Mouse (Mus musculus) 3134 (cell line): ENCODE measurements at regions not wholly inside any gene's neighbourhood (a gene's known extent, or its start where the extent isn't known, plus 50 kb on each side); places are given as distances from the start of the nearest gene placed in this dataset.
"Not testable (repeated sequence)": the region's sequence is repeated elsewhere in the genome, so short reads cannot be mapped to it uniquely, and the experiment has no call there.

Experiments
- DNase-seq: peaks from one replicate; pipeline ENCODE4 v3.0.0-alpha.2; 2011; ENCODE audit warnings: low spot score; ENCODE audit not compliant: insufficient read length; ENCODE audit errors: extremely low read depth

GRCm38 (mm10) chr10:96188168-96188567 lies 51.8 kb downstream of the Gm5426 start:
- peak; percentile 62 for DNase-seq

DNA sequence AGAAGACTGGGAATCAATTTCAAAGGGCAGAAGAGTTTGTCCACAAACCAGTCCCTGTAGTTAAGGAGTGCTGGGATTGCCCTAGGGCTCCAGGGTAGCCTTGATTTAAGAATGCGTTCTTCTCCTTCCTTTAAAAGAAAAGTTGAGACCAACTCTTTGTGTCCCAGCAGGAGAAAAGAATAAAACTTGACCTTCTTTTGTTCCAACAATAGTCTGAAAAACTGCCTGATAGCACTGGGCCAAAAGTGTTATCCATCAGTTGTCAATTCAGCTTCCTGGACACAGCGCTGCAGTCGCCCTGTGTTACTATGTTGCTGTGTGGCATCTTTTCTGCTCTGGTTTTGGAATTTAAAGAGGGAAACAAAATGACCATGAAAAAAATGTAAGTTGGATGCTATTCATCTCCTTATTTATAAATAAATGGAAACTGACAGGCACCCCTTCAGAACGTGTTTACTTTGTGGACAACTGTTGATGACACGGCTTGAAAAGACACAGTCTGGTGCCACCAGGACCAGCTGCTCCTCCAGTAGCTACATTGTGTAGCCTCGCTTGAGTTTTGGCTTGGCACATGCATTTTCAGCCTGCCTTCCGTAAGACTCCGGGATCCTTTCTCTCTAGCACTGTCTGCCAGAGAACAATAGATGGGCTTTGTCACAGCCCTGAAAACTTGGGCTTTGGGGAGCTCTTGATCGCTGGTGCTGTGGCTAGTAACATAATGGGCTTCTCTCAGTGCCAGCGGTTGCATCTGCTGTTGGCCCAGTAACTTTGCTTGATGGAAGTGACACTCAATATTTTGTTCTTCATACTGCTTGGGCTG lies 54.0 kb downstream of the Gm5426 start:
- no peak for DNase-seq

DNA sequence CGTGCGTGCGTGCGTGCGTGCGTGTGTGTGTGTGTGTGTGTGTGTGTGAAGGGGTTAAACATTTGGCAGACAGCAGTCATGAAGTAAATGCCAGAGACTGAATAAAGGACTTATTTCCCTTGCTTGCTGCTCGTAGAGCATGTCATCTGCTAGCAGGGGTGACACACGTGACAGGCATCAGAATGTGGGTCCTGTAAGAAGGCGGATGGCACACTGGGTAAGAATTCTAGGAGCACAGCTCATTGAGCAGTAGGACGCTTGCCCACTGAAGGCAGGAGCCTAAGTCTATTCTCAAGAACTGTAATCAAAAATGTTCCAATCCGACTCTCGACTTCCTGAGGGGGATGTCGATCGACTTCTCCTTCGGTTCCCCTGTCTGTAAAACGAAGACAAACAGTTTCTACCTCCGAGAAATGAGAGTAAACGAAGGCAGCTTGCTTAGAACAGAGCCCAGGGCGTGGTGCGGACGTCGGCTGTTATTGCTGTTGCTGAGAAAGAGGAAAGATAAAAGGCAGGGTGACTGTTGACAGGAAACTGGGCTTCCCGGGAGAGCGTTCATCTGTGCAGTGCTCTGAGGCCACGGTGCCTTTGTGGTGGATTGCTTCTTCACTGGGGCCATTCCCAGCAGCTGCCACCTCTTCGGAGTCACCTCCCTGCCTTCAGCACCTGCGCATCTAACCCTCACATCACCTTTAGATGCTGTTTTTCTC lies 64.7 kb downstream of the Gm5426 start:
- DNase-seq, result no peak

- DNase-seq, result no peak
Measured at GRCm38 (mm10) chr10:96201891-96202290, 65.5 kb downstream of the Gm5426 start.

GRCm38 (mm10) chr10:96202871-96203270 lies 66.5 kb downstream of the Gm5426 start:
- no peak for DNase-seq

DNA sequence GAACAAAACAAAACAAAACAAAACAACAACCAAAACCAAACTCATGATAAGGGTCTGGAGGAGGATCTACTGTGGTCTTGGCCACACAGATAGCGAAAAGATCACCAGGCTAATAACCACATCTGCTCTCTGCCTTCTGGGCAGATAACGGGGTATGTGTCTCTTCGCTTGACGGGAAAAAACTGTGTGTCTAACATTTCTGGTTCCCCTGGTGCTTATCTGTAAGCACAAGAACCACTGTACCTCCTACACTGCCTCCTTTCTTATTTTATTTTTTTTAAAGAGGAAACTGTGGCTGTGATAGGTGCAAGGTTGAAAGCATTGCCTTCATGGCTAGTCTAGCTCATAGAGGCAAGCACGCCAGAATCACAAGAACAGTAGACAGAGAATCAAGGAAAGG lies 67.8 kb downstream of the Gm5426 start:
- DNase-seq, result no peak

DNA sequence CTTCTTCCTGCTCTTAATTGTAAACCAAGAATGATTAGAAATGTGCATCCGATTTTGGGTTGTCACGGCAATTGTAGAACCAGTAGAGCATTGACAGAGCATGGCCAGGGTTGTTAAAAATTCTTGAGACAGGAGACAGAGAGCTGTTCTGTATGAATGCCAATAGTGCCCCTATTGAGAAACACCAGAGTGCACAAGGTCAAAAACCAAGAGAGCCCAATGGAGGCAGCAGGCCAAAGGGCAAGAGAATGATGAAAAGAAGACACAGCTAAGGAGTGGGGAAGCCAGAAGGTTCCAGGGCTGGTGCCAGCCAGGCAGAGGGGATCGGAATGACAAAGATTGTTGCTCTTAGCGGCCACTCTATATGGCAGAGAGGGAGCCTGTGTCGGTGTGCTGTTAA lies 72.8 kb downstream of the Gm5426 start:
- DNase-seq, result no peak

DNA sequence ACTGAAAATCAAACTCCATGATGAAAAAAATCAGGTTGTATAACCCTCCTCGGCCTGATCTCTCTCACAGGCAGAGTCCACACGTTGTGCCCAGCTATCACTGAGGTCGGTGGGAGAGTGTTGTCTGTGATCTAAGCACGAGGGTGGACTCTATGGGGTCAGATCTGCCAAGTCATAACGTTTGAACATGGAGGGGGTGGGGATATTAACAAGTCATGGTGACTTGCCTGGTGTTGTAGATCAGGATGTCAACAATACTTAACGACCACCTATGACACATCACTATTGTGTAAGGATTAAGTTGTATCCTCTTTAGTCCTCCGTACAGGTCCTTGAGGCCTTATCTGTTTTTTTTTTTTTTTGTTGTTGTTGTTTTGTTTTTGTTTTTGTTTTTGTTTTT lies 74.8 kb downstream of the Gm5426 start:
- DNase-seq, result no peak

DNA sequence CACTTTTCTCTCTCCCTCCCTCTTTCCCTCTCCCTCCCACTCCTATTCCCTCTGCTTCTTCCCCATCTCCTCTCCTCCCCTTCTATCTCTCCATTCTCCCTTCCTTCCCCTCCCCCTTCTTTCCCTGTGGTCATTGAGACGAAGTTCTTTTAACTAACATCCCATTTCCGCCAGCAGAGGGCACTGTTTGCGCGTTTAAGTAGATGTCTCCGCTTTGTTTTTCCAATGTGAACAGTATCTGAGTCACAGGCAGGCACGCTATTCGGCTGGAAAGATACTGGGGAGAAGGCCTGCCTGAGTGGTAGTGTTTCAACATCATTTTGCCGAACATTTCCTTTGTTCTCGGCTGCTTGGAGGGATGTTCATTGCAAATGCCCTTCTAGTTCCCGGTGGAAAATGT lies 77.5 kb downstream of the Gm5426 start:
- DNase-seq, result peak; percentile 58

DNA sequence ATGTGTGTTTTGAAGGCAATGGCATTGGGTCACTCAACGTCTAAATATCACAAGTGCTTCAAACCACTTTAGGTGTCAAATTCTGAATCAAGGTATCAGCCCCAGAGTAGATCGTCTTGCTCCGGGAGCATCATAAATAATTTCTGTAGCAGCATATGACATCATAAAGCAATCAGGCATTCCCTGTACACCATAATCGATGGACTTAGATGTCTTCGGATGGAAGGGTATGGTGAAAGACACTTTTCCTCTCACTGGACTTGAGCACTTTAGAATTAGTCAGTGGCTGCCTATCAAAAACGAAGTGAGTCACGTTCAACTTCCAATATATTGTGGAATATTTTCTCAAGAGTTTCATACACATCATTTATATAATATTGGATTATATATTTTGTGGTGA lies 77.9 kb downstream of the Gm5426 start:
- no peak for DNase-seq

DNA sequence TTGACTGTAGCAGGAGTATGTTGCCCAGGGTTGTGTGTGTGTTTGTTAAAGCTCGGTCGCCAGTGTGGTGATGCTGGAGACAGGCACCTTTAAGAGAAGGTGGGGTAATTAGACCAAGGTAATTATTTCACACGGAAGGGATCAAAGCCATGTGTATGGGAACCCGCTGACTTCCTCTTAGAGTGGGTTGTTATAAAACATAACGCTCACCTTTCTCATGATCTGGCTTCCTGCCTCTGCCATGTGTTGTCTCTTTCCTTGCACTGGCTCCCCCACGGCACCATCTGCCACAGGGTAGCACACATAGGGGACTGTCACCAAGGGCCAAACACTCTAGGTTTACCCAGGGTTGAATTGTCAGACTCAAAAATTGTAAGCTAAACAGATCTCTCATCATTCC lies 78.5 kb downstream of the Gm5426 start:
- DNase-seq, result no peak

DNA sequence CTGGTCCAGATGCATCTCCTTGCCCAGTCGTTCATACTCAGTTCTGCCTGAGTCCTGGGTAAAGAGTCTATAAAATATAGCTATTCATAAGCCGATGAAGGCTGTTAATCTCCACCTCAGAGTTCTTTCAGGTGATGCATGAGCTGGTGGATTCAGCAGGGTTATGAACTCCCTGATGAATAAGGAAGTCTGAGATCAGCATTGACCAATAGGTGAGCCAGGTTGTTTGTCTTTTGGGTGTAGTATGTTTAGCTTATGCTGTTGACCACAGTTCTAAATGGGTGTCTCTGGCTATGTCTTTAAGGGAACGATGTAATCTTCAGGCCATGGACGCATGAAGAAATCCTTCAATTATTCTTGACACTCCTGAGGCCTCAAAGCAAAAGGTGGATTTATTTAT lies 84.3 kb downstream of the Gm5426 start:
- no peak for DNase-seq

- no peak for DNase-seq
Measured at GRCm38 (mm10) chr10:96230391-96230790, 94.0 kb downstream of the Gm5426 start.

- peak; percentile 64 for DNase-seq
Measured at GRCm38 (mm10) chr10:96231309-96231708, 94.9 kb downstream of the Gm5426 start.

DNA sequence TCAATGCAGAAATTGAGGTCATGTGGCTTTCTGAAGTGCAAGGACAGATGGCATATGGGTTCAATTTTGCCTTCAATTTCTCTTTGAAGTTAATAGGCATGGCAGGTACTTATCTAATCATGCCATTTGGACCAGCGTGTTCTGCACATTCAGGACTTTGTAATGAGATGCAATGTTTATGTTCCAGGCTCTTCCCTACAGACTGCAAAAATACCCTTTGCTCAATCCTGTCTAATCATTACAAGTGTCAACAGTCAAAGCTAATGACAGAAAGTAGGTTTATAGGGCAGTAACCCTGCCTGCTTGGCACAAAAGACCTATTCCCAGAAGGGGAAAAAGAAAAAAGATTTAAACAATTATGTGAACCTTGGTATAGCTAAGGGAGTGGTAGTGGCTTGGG lies 96.5 kb downstream of the Gm5426 start:
- DNase-seq, result no peak

GRCm38 (mm10) chr10:96234564-96235412 lies 98.4 kb downstream of the Gm5426 start:
- no peak for DNase-seq

DNA sequence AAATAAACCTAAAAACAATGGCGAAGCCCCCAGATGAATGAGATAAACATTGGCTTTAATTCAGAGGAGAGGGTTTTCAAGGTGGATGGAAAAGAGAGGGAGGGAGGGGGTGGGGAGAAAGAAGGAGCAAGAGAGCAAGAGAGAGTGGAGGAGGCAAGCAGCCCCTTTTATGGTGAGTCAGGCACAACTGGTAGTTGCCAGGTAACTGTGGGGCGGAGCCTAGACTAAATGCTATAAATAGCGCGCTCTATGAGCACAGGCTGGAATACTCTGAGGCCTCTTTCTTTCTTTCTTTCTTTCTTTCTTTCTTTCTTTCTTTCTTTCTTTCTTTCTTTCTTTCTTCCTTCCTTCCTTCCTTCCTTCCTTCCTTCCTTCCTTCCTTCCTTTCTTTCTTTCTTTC lies 99.6 kb downstream of the Gm5426 start:
- not testable (repeated sequence) for DNase-seq

GRCm38 (mm10) chr10:96236777-96237373 lies 100.5 kb downstream of the Gm5426 start:
- peak; percentile 64 for DNase-seq

DNA sequence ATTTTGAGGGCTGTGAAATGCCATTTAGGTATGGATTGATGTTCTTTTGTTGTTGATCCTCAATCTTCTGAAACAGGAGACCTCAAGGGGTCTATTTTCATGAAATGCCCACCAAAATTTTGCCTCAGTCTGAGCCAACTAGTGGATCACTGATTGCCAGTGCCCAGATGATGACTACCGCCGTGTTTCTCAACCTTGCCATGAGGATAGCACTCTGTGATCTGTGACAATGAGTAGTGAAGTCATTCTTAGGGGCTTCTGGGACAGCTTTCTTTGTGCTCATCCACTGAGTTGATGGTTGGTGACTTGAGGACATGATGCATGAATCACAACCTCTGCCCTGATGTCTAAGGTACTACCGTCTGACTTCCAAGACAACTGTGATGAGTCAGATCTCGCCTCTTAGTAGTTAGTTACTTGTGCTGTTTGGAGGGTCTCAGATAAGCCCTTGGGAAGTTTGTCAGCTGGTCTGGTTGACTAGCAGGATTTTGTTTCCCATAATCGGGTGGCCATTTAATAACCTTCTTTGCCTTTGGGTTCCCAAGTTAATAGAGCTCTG lies 101.2 kb downstream of the Gm5426 start:
- no peak for DNase-seq

DNA sequence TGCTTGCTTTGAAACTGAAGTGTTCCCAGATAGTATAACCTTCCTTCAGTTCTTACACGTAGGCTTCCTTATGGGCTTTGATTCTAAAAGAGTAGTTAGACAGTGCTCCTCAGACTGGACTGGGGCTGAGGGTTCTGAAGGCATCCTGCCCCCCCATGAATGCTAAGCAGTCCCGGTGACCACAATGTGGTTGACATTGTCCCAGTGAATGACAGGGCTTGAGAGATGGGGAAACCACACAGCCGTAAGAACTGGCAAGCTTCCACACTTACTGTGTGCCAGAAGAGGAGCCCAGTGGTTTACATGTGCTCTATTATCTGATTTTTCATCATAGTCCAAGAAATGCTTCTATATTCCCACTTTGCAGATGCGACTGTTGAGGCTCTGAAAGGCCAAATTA lies 101.8 kb downstream of the Gm5426 start:
- peak; percentile 51 for DNase-seq

DNA sequence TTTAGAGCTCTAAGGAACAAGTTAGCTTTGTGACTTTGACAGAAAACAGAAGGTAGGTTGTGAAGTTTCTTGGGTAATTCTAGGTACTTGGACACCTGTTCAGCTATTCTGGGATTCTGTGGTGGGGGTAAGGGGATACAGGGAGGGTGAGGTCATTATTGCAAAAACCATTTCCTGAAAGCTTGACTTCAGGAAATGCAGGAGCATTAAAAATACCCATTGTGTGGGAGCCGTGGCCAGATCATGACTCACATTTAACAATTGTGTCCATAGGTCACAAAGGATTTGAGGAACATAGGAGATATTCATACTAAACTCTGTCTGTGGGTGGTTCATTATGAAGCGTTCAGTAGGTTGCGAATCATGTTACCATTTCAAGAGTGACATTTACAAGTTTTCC lies 102.4 kb downstream of the Gm5426 start:
- DNase-seq, result no peak
